Mouse (Mus musculus) bone marrow, adult 2 months (tissue): Measurements from ENCODE around the gene Pbld1.

ENCODE experiments used
- CTCF ChIP-seq: fragments of 200-500 bp; IDR thresholded peaks from 2 replicates; pipeline ENCODE4 v1.5.1; 2011; ENCODE audit warnings: low read length, control low read depth; ENCODE audit not compliant: control insufficient read depth, insufficient read depth
- POLR2A ChIP-seq: fragments of 200-500 bp; IDR thresholded peaks from 2 replicates; pipeline ENCODE4 v1.6.1; 2011; ENCODE audit warnings: low read depth, mild to moderate bottlenecking, control low read depth, low read length, borderline replicate concordance; ENCODE audit not compliant: control insufficient read depth

GRCm38 (mm10) chr10:63014168-63014567 is 45.8 kb upstream of the Pbld1 start:
- no peak for TF ChIP-seq CTCF
- TF ChIP-seq POLR2A, result no peak
